Mouse (Mus musculus) thymus, postnatal 4 days (tissue): Measurements from ENCODE around the gene Srr.

Experiments
- DNase-seq: peaks from one replicate; pipeline ENCODE4 v3.0.0; 2021

Srr gene

DNA sequence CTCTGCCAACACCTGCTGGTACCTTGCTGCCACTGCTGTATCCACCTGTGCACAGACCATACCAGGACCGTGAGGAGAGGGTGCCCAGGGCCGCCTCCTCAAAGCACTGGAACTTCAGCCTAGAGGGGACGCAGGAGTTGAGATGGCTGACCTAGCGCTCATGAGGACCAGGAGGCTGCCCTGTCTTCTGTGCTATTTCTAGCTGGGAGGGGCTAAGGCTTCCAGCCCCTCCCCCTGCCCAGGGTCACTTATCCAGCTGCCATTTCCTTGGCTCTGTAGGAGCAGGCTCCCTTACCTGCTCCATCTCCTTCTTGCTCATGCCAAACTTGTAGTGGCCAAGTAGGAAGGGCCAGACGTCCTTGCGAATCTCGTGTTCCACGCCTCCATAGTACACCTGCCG lies 68.0 kb downstream of the Srr start:
- DNase-seq, result no peak
